Mouse (Mus musculus): ENCODE measurements around the gene Gzmc. TPM values are rescaled to one million over a fixed set of nuclear protein-coding genes. Genes with fewer than 3 reads are reported as not detected.

Gzmc gene
- polyA plus RNA-seq, 1 experiment from 2014 or later = 0.09 TPM

GRCm38 (mm10) chr14:56186946-56187345, 47.5 kb downstream of the Gzmc start:
- Histone ChIP-seq H3K4me2 (no peak overlapping the region), H3K4me1 (replicated peaks) (no peaks in the 10 kb centered on the region), H3K9ac (no peak overlapping the region), H3K36me3 (replicated peaks) (no peaks in the 10 kb centered on the region), H3K4me3 (replicated peaks) (no peak overlapping the region), H3K9me3 (replicated peaks) (no peaks in the 10 kb centered on the region), H3K27me3 (no peaks in the 10 kb centered on the region), H3K27ac (replicated peaks) (no peak overlapping the region)
- ATAC-seq (ENCODE audit: insufficient read depth) = no peak
- 39% methylated on average over 6 of the region's 6 CpGs for WGBS (ENCODE audit: insufficient replicate concordance)

- Histone ChIP-seq H3K4me3 (replicated peaks) (no peak overlapping the region), H3K27ac (replicated peaks) (no peak overlapping the region), H3K36me3 (replicated peaks) (no peaks in the 10 kb centered on the region), H3K4me2 (no peak overlapping the region), H3K4me1 (replicated peaks) (no peaks in the 10 kb centered on the region), H3K27me3 (no peaks in the 10 kb centered on the region), H3K9me3 (replicated peaks) (no peaks in the 10 kb centered on the region), H3K9ac (no peak overlapping the region)
- ATAC-seq (ENCODE audit: insufficient read depth) = no peak
- WGBS (ENCODE audit: insufficient replicate concordance) = 56% methylated on average over 5 of the region's 5 CpGs
Measured at GRCm38 (mm10) chr14:56186521-56186920, 47.9 kb downstream of the Gzmc start.

Other genes starting within 250 kb of the Gzmc start
- gene Mcpt1, start 216.7 kb downstream of the Gzmc start, polyA plus RNA-seq (2015; fragmentation: Nextera tagmentation; extraction: Ambion mirVana) = not detected in 2 replicates
- gene Mcpt9, start 204.2 kb downstream of the Gzmc start, polyA plus RNA-seq (2015; fragmentation: Nextera tagmentation; extraction: Ambion mirVana) = not detected in 2 replicates
- gene Mcpt2, start 192.6 kb downstream of the Gzmc start, polyA plus RNA-seq (2015; fragmentation: Nextera tagmentation; extraction: Ambion mirVana) = 0.14 and 0.15 TPM in 2 replicates
- gene Mcpt4, start 172.3 kb downstream of the Gzmc start, polyA plus RNA-seq (2015; fragmentation: Nextera tagmentation; extraction: Ambion mirVana) = not detected in 2 replicates
- 6.2 and 6.4 TPM in 2 replicates for gene Mcpt8, start 149.4 kb downstream of the Gzmc start, polyA plus RNA-seq (2015; fragmentation: Nextera tagmentation; extraction: Ambion mirVana)
- gene Ctsg, start 132.1 kb downstream of the Gzmc start, polyA plus RNA-seq (2015; fragmentation: Nextera tagmentation; extraction: Ambion mirVana) = 39.4 and 44.1 TPM in 2 replicates
- not detected in 2 replicates for gene Gzme, start 114.0 kb downstream of the Gzmc start, polyA plus RNA-seq (2015; fragmentation: Nextera tagmentation; extraction: Ambion mirVana)
- not detected in 2 replicates for gene Gzmd, start 102.0 kb downstream of the Gzmc start, polyA plus RNA-seq (2015; fragmentation: Nextera tagmentation; extraction: Ambion mirVana)
- not detected in 2 replicates for gene Gzmg, start 75.1 kb downstream of the Gzmc start, polyA plus RNA-seq (2015; fragmentation: Nextera tagmentation; extraction: Ambion mirVana)
- not detected in 2 replicates for gene Gzmn, start 60.1 kb downstream of the Gzmc start, polyA plus RNA-seq (2015; fragmentation: Nextera tagmentation; extraction: Ambion mirVana)
- gene Gzmf, start 23.2 kb downstream of the Gzmc start, polyA plus RNA-seq (2015; fragmentation: Nextera tagmentation; extraction: Ambion mirVana) = not detected in 2 replicates
- 0.39 and 0.44 TPM in 2 replicates for gene Gzmb, start 27.6 kb upstream of the Gzmc start, polyA plus RNA-seq (2015; fragmentation: Nextera tagmentation; extraction: Ambion mirVana)
- gene Atp12a, start 130.4 kb upstream of the Gzmc start, polyA plus RNA-seq (2015; fragmentation: Nextera tagmentation; extraction: Ambion mirVana) = not detected in 2 replicates
- 0.84 and 1.0 TPM in 2 replicates for gene Rnf17, start 167.9 kb upstream of the Gzmc start, polyA plus RNA-seq (2015; fragmentation: Nextera tagmentation; extraction: Ambion mirVana)

All from liver, embryonic 15.5 days (tissue).